Mouse (Mus musculus) heart, embryonic 15.5 days (tissue): ENCODE results near the gene Kcnmb4. TPM values are rescaled to one million over a fixed set of nuclear protein-coding genes. Genes with fewer than 3 reads are reported as not detected.

Source experiments
- ATAC-seq: fragments of 200-750 bp; cut with Nextera tagmentation; replicated peaks from 2 replicates; pipeline ENCODE4 v1.8.0; 2017; ENCODE audit warnings: low read depth, moderate TSS enrichment; ENCODE audit not compliant: insufficient number of reproducible peaks, insufficient read depth, low FRiP score
- H3K27ac ChIP-seq: fragments of 300-500 bp; sonication (generic); 2 replicates; pipeline ENCODE4 v1.5.1; 2015; ENCODE audit warnings: mild to moderate bottlenecking, inconsistent platforms
- H3K27me3 ChIP-seq: fragments of 300-500 bp; sonication (generic); 2 replicates; pipeline ENCODE4 v1.6.1; 2015; ENCODE audit warnings: inconsistent platforms
- H3K36me3 ChIP-seq: fragments of 300-500 bp; sonication (generic); 2 replicates; pipeline ENCODE4 v1.6.1; 2015; ENCODE audit warnings: mild to moderate bottlenecking, inconsistent platforms
- H3K4me1 ChIP-seq: fragments of 300-500 bp; sonication (generic); replicated peaks from 2 replicates; pipeline ENCODE4 v1.6.1; 2015; ENCODE audit warnings: inconsistent platforms
- H3K4me2 ChIP-seq: fragments of 300-500 bp; sonication (generic); 2 replicates; pipeline ENCODE4 v1.6.1; 2015; ENCODE audit warnings: inconsistent platforms, mild to moderate bottlenecking, moderate library complexity
- H3K4me3 ChIP-seq: fragments of 300-500 bp; sonication (generic); 2 replicates; pipeline ENCODE4 v1.5.1; 2015; ENCODE audit warnings: mild to moderate bottlenecking, inconsistent platforms
- H3K9ac ChIP-seq: fragments of 300-500 bp; sonication (generic); 2 replicates; pipeline ENCODE4 v1.6.1; 2015; ENCODE audit warnings: mild to moderate bottlenecking, inconsistent platforms
- H3K9me3 ChIP-seq: fragments of 300-500 bp; sonication (generic); replicated peaks from 2 replicates; pipeline ENCODE4 v1.6.1; 2016; ENCODE audit warnings: inconsistent platforms
- WGBS: fragments of 180-500 bp; shearing (Covaris S2); methylation state at CpG from one replicate; pipeline ENCODE4 v1.1.7; 2015; ENCODE audit warnings: mixed read lengths; 5-methylcytosine and 5-hydroxymethylcytosine counted together
- polyA plus RNA-seq: library from polyadenylated mRNA; unstranded; fragments of >200 nt; fragmentation: Nextera tagmentation; extraction: Ambion mirVana; gene quantifications from 2 replicates; pipeline ENCODE4 v1.2.1, GENCODE M21; 2015

Kcnmb4 gene
- polyA plus RNA-seq, 1 experiment from 2014 or later: 3.7 TPM

- 89% methylated on average over 6 of the region's 6 CpGs for WGBS
- Histone ChIP-seq H3K4me3 (no peak overlapping the region), H3K27me3 (no peaks in the 10 kb centered on the region), H3K4me1 (no peaks in the 10 kb centered on the region), H3K4me2 (no peak overlapping the region), H3K9ac (no peak overlapping the region), H3K27ac (no peak overlapping the region), H3K36me3 (no peaks in the 10 kb centered on the region), H3K9me3 (no peaks in the 10 kb centered on the region)
- ATAC-seq: no peak
Observed at GRCm38 (mm10) chr10:116374111-116374510, 99.6 kb downstream of the Kcnmb4 start.

GRCm38 (mm10) chr10:116370991-116371725 is 102.5 kb downstream of the Kcnmb4 start:
- Histone ChIP-seq H3K4me3 (no peak overlapping the region), H3K27ac (no peak overlapping the region), H3K4me2 (no peak overlapping the region), H3K9ac (no peak overlapping the region), H3K36me3 (no peaks in the 10 kb centered on the region; the same call in 1 of the 2 replicates), H3K27me3 (no peaks in the 10 kb centered on the region), H3K9me3 (no peaks in the 10 kb centered on the region), H3K4me1 (no peaks in the 10 kb centered on the region)
- WGBS: 52% methylated on average over 6 of the region's 6 CpGs
- no peak for ATAC-seq

Other genes with a start within 250 kb of the Kcnmb4 start
- gene Ptprb, start 198.4 kb downstream of the Kcnmb4 start, polyA plus RNA-seq: 6.6 and 7.4 TPM in 2 replicates
- gene Cnot2, start 107.6 kb upstream of the Kcnmb4 start, polyA plus RNA-seq: 60.0 and 67.9 TPM in 2 replicates